Mouse (Mus musculus) intestine, embryonic 16.5 days (tissue): ENCODE data around the gene Pced1a. TPM values are rescaled to one million over a fixed set of nuclear protein-coding genes. Genes with fewer than 3 reads are reported as not detected.

Source experiments
- ATAC-seq: fragments of 200-750 bp; cut with Nextera tagmentation; 2 replicates; pipeline ENCODE4 v1.8.0; 2017; ENCODE audit warnings: moderate TSS enrichment, moderate library complexity
- H3K27ac ChIP-seq: fragments of 300-500 bp; sonication (generic); 2 replicates; pipeline ENCODE4 v1.5.1; 2014; ENCODE audit warnings: mild to moderate bottlenecking, low read length
- H3K27me3 ChIP-seq: fragments of 300-500 bp; sonication (generic); replicated peaks from 2 replicates; pipeline ENCODE4 v1.6.1; 2014; ENCODE audit warnings: low read length, control low read depth, mixed read lengths; ENCODE audit not compliant: control insufficient read depth, insufficient read depth
- H3K36me3 ChIP-seq: fragments of 300-500 bp; sonication (generic); 2 replicates; pipeline ENCODE4 v1.6.1; 2014; ENCODE audit warnings: low read length, control low read depth; ENCODE audit not compliant: control insufficient read depth, insufficient read depth
- H3K4me1 ChIP-seq: fragments of 300-500 bp; sonication (generic); 2 replicates; pipeline ENCODE4 v1.6.1; 2014; ENCODE audit warnings: low read length, control low read depth, mixed read lengths; ENCODE audit not compliant: control insufficient read depth, insufficient read depth
- H3K4me2 ChIP-seq: fragments of 300-500 bp; sonication (generic); 2 replicates; pipeline ENCODE4 v1.6.1; 2014; ENCODE audit warnings: low read depth, low read length, control low read depth
- H3K4me3 ChIP-seq: fragments of 300-500 bp; sonication (generic); 2 replicates; pipeline ENCODE4 v1.5.1; 2014; ENCODE audit warnings: mild to moderate bottlenecking, low read length
- H3K9ac ChIP-seq: fragments of 300-500 bp; sonication (generic); 2 replicates; pipeline ENCODE4 v1.6.1; 2014; ENCODE audit warnings: low read depth, low read length
- H3K9me3 ChIP-seq: fragments of 300-500 bp; sonication (generic); 2 replicates; pipeline ENCODE4 v1.6.1; 2016; ENCODE audit warnings: low read length, control low read depth; ENCODE audit not compliant: control insufficient read depth
- WGBS: fragments of 180-500 bp; shearing (Covaris S2); extraction: QIAGEN DNeasy Blood & Tissue Kit; methylation state at CpG from one replicate; pipeline ENCODE4 v1.1.7; 2014; 5-methylcytosine and 5-hydroxymethylcytosine counted together
- polyA plus RNA-seq: library from polyadenylated mRNA; unstranded; fragments of >200 nt; fragmentation: Nextera tagmentation; extraction: Ambion mirVana; gene quantifications from 2 replicates; pipeline ENCODE4 v1.2.1, GENCODE M21; 2015

The Pced1a gene
- polyA plus RNA-seq, 1 experiment from 2014 or later = 13.2 TPM

- no peak overlapping the region for H3K4me3 ChIP-seq
- no peak overlapping the region for H3K27ac ChIP-seq
- H3K4me1 ChIP-seq = no peaks in the 10 kb centered on the region
- H3K36me3 ChIP-seq = peaks cover 11% of the 10 kb centered on the region
- H3K9me3 ChIP-seq = no peaks in the 10 kb centered on the region
- H3K4me2 ChIP-seq = no peak overlapping the region
- WGBS = 89% methylated on average over 4 of the region's 4 CpGs
- no peak overlapping the region for H3K9ac ChIP-seq
- no peaks in the 10 kb centered on the region for H3K27me3 ChIP-seq
- no peak for ATAC-seq
Measured at GRCm38 (mm10) chr2:130439840-130440480, 15.5 kb upstream of the Pced1a start.

- Histone ChIP-seq H3K9ac (no peak overlapping the region), H3K36me3 (peaks cover 11% of the 10 kb centered on the region), H3K4me1 (no peaks in the 10 kb centered on the region), H3K27ac (no peak overlapping the region), H3K9me3 (no peaks in the 10 kb centered on the region), H3K27me3 (no peaks in the 10 kb centered on the region), H3K4me2 (no peak overlapping the region), H3K4me3 (no peak overlapping the region)
- WGBS = 90% methylated on average over 3 of the region's 3 CpGs
- no peak for ATAC-seq
Measured at GRCm38 (mm10) chr2:130438861-130439260, 14.4 kb upstream of the Pced1a start.

- no peaks in the 10 kb centered on the region for H3K4me1 ChIP-seq
- H3K9ac ChIP-seq = no peak overlapping the region
- WGBS = 90% methylated on average over 1 of the region's 1 CpGs
- no peaks in the 10 kb centered on the region for H3K27me3 ChIP-seq
- no peak overlapping the region for H3K4me3 ChIP-seq
- H3K36me3 ChIP-seq = peaks cover 11% of the 10 kb centered on the region
- ATAC-seq = no peak
- H3K4me2 ChIP-seq = no peak overlapping the region
- no peak overlapping the region for H3K27ac ChIP-seq
- no peaks in the 10 kb centered on the region for H3K9me3 ChIP-seq
Measured at GRCm38 (mm10) chr2:130436769-130437168, 12.3 kb upstream of the Pced1a start.

GRCm38 (mm10) chr2:130433152-130433551, 8.7 kb upstream of the Pced1a start:
- WGBS = 25% methylated on average over 4 of the region's 4 CpGs
- Histone ChIP-seq H3K4me1 (no peaks in the 10 kb centered on the region), H3K4me3 (no peak overlapping the region), H3K4me2 (no peak overlapping the region), H3K27ac (no peak overlapping the region), H3K27me3 (no peaks in the 10 kb centered on the region), H3K36me3 (no peaks in the 10 kb centered on the region; the same call in 1 of the 2 replicates), H3K9me3 (no peaks in the 10 kb centered on the region), H3K9ac (no peak overlapping the region)
- ATAC-seq = no peak

GRCm38 (mm10) chr2:130432157-130432556, 7.7 kb upstream of the Pced1a start:
- Histone ChIP-seq H3K4me2 (no peak overlapping the region), H3K4me3 (no peak overlapping the region), H3K9me3 (no peaks in the 10 kb centered on the region), H3K27ac (no peak overlapping the region), H3K36me3 (no peaks in the 10 kb centered on the region; the same call in 1 of the 2 replicates), H3K9ac (no peak overlapping the region), H3K27me3 (no peaks in the 10 kb centered on the region), H3K4me1 (no peaks in the 10 kb centered on the region)
- 89% methylated on average over 3 of the region's 3 CpGs for WGBS
- no peak for ATAC-seq

GRCm38 (mm10) chr2:130430484-130430883, 6.0 kb upstream of the Pced1a start:
- H3K9ac ChIP-seq = no peak overlapping the region
- no peak overlapping the region for H3K4me2 ChIP-seq
- H3K4me3 ChIP-seq = no peak overlapping the region
- H3K36me3 ChIP-seq = no peaks in the 10 kb centered on the region; the same call in 1 of the 2 replicates
- no peaks in the 10 kb centered on the region for H3K4me1 ChIP-seq
- no peak for ATAC-seq
- no peaks in the 10 kb centered on the region for H3K9me3 ChIP-seq
- H3K27ac ChIP-seq = no peak overlapping the region
- WGBS = 82% methylated on average over 3 of the region's 3 CpGs
- H3K27me3 ChIP-seq = no peaks in the 10 kb centered on the region

GRCm38 (mm10) chr2:130429851-130430250, 5.3 kb upstream of the Pced1a start:
- WGBS = 55% methylated on average over 2 of the region's 2 CpGs
- no peak overlapping the region for H3K9ac ChIP-seq
- H3K36me3 ChIP-seq = no peaks in the 10 kb centered on the region; the same call in 1 of the 2 replicates
- no peak overlapping the region for H3K27ac ChIP-seq
- H3K4me3 ChIP-seq = no peak overlapping the region
- H3K4me1 ChIP-seq = peaks cover 5% of the 10 kb centered on the region
- no peak for ATAC-seq
- H3K4me2 ChIP-seq = no peak overlapping the region
- no peaks in the 10 kb centered on the region for H3K9me3 ChIP-seq
- H3K27me3 ChIP-seq = no peaks in the 10 kb centered on the region

GRCm38 (mm10) chr2:130425112-130425511, 611 bp upstream of the Pced1a start:
- peak overlapping the region; percentile 94 for H3K4me3 ChIP-seq
- H3K9ac ChIP-seq = peak overlapping the region; percentile 91
- ATAC-seq = no peak
- H3K27ac ChIP-seq = peak overlapping the region; percentile 90
- H3K27me3 ChIP-seq = no peaks in the 10 kb centered on the region
- H3K9me3 ChIP-seq = no peaks in the 10 kb centered on the region
- peaks cover 13% of the 10 kb centered on the region for H3K4me1 ChIP-seq
- H3K4me2 ChIP-seq = peak overlapping the region; percentile 92
- WGBS = 37% methylated on average over 5 of the region's 5 CpGs
- 0 out of 2 replicates have a peak, but pooled peaks cover 4% of the 10 kb centered on the region for H3K36me3 ChIP-seq

GRCm38 (mm10) chr2:130423397-130424125, 940 bp downstream of the Pced1a start:
- H3K4me2 ChIP-seq = peak overlapping the region; percentile 92
- H3K9ac ChIP-seq = peak overlapping the region; percentile 91
- H3K4me3 ChIP-seq = peak overlapping the region; percentile 94
- no peaks in the 10 kb centered on the region for H3K9me3 ChIP-seq
- no peaks in the 10 kb centered on the region for H3K27me3 ChIP-seq
- WGBS = 12% methylated on average over 49 of the region's 49 CpGs
- peak; percentile 75 for ATAC-seq
- 0 out of 2 replicates have a peak, but pooled peaks cover 4% of the 10 kb centered on the region for H3K36me3 ChIP-seq
- peak overlapping the region; percentile 90 for H3K27ac ChIP-seq
- peaks cover 13% of the 10 kb centered on the region for H3K4me1 ChIP-seq
